Mouse (Mus musculus): ENCODE measurements at regions not wholly inside any gene's neighbourhood (a gene's known extent, or its start where the extent isn't known, plus 50 kb on each side); places are given as distances from the start of the nearest gene placed in this dataset.

GRCm38 (mm10) chr4:131056293-131056692 is 112.1 kb downstream of the Matn1 start:
- Histone ChIP-seq H3K27me3 (ENCODE audit: control insufficient read depth, insufficient read depth, low read depth, low read length) (no peaks in the 10 kb centered on the region), H3K4me1 (ENCODE audit: control insufficient read depth, insufficient read depth, low read length) (0 out of 2 replicates have a peak, but pooled peaks cover 3% of the 10 kb centered on the region), H3K4me2 (ENCODE audit: low read length) (no peak overlapping the region), H3K9ac (ENCODE audit: low read depth, low read length) (no peak overlapping the region), H3K9me3 (replicated peaks; ENCODE audit: control insufficient read depth, low read length, poor library complexity, severe bottlenecking) (peaks cover 10% of the 10 kb centered on the region), H3K4me3 (ENCODE audit: low read depth, low read length) (no peak overlapping the region), H3K36me3 (ENCODE audit: control insufficient read depth, insufficient read depth, low read length) (no peaks in the 10 kb centered on the region), H3K27ac (ENCODE audit: low read length) (no peak overlapping the region)
- 97% methylated on average over 3 of the region's 3 CpGs for WGBS
- no peak for ATAC-seq

- ATAC-seq, result no peak
- 56% methylated on average over 7 of the region's 7 CpGs for WGBS
These were observed 115.4 kb downstream of the Matn1 start for GRCm38 (mm10) chr4:131059572-131059971.

GRCm38 (mm10) chr4:131060191-131060680 is 116.1 kb downstream of the Matn1 start:
- H3K4me2 ChIP-seq (ENCODE audit: low read length), result no peak overlapping the region
- no peaks in the 10 kb centered on the region for H3K36me3 ChIP-seq (ENCODE audit: control insufficient read depth, insufficient read depth, low read length)
- H3K27me3 ChIP-seq (ENCODE audit: control insufficient read depth, insufficient read depth, low read depth, low read length), result no peaks in the 10 kb centered on the region
- ATAC-seq, result no peak
- no peak overlapping the region for H3K27ac ChIP-seq (ENCODE audit: low read length)
- no peak overlapping the region for H3K4me3 ChIP-seq (ENCODE audit: low read depth, low read length)
- 57% methylated on average over 1 of the region's 1 CpGs for WGBS
- H3K9me3 ChIP-seq (replicated peaks; ENCODE audit: control insufficient read depth, low read length, poor library complexity, severe bottlenecking), result no peaks in the 10 kb centered on the region
- H3K9ac ChIP-seq (ENCODE audit: low read depth, low read length), result no peak overlapping the region
- H3K4me1 ChIP-seq (ENCODE audit: control insufficient read depth, insufficient read depth, low read length), result 0 out of 2 replicates have a peak, but pooled peaks cover 3% of the 10 kb centered on the region

More at GRCm38 (mm10) chr4:131059572-131059971, 115.4 kb downstream of the Matn1 start:
- Histone ChIP-seq H3K4me1 (ENCODE audit: control insufficient read depth, insufficient read depth, low read length) (0 out of 2 replicates have a peak, but pooled peaks cover 3% of the 10 kb centered on the region), H3K36me3 (ENCODE audit: control insufficient read depth, insufficient read depth, low read length) (no peaks in the 10 kb centered on the region), H3K27ac (ENCODE audit: low read length) (no peak overlapping the region), H3K27me3 (ENCODE audit: control insufficient read depth, insufficient read depth, low read depth, low read length) (no peaks in the 10 kb centered on the region), H3K9me3 (replicated peaks; ENCODE audit: control insufficient read depth, low read length, poor library complexity, severe bottlenecking) (peaks cover under 1% of the 10 kb centered on the region; the same call in 1 of the 2 replicates), H3K9ac (ENCODE audit: low read depth, low read length) (no peak overlapping the region), H3K4me3 (ENCODE audit: low read depth, low read length) (no peak overlapping the region), H3K4me2 (ENCODE audit: low read length) (no peak overlapping the region)

GRCm38 (mm10) chr4:131060706-131061105 is 116.5 kb downstream of the Matn1 start:
- Histone ChIP-seq H3K4me3 (ENCODE audit: low read depth, low read length) (no peak overlapping the region), H3K27me3 (ENCODE audit: control insufficient read depth, insufficient read depth, low read depth, low read length) (no peaks in the 10 kb centered on the region), H3K27ac (ENCODE audit: low read length) (no peak overlapping the region), H3K4me1 (ENCODE audit: control insufficient read depth, insufficient read depth, low read length) (0 out of 2 replicates have a peak, but pooled peaks cover 3% of the 10 kb centered on the region), H3K9me3 (replicated peaks; ENCODE audit: control insufficient read depth, low read length, poor library complexity, severe bottlenecking) (no peaks in the 10 kb centered on the region), H3K36me3 (ENCODE audit: control insufficient read depth, insufficient read depth, low read length) (no peaks in the 10 kb centered on the region), H3K4me2 (ENCODE audit: low read length) (no peak overlapping the region), H3K9ac (ENCODE audit: low read depth, low read length) (no peak overlapping the region)
- no peak for ATAC-seq
- WGBS, result 10% methylated on average over 2 of the region's 2 CpGs

GRCm38 (mm10) chr4:131062592-131062991 is 118.4 kb downstream of the Matn1 start:
- Histone ChIP-seq H3K9ac (ENCODE audit: low read depth, low read length) (no peak overlapping the region), H3K9me3 (replicated peaks; ENCODE audit: control insufficient read depth, low read length, poor library complexity, severe bottlenecking) (no peaks in the 10 kb centered on the region), H3K4me1 (ENCODE audit: control insufficient read depth, insufficient read depth, low read length) (peaks cover 10% of the 10 kb centered on the region), H3K27me3 (ENCODE audit: control insufficient read depth, insufficient read depth, low read depth, low read length) (no peaks in the 10 kb centered on the region), H3K27ac (ENCODE audit: low read length) (no peak overlapping the region), H3K36me3 (ENCODE audit: control insufficient read depth, insufficient read depth, low read length) (no peaks in the 10 kb centered on the region), H3K4me2 (ENCODE audit: low read length) (no peak overlapping the region), H3K4me3 (ENCODE audit: low read depth, low read length) (no peak overlapping the region)
- no peak for ATAC-seq
- 88% methylated on average over 4 of the region's 4 CpGs for WGBS

- WGBS, result 13% methylated on average over 8 of the region's 8 CpGs
- no peaks in the 10 kb centered on the region for H3K36me3 ChIP-seq (ENCODE audit: control insufficient read depth, insufficient read depth, low read length)
- ATAC-seq, result peak; percentile 93
- H3K4me2 ChIP-seq (ENCODE audit: low read length), result no peak overlapping the region
- no peaks in the 10 kb centered on the region for H3K9me3 ChIP-seq (replicated peaks; ENCODE audit: control insufficient read depth, low read length, poor library complexity, severe bottlenecking)
- no peaks in the 10 kb centered on the region for H3K27me3 ChIP-seq (ENCODE audit: control insufficient read depth, insufficient read depth, low read depth, low read length)
- peak overlapping the region; percentile 60 for H3K27ac ChIP-seq (ENCODE audit: low read length)
- H3K4me1 ChIP-seq (ENCODE audit: control insufficient read depth, insufficient read depth, low read length), result peaks cover 7% of the 10 kb centered on the region
- H3K9ac ChIP-seq (ENCODE audit: low read depth, low read length), result no peak overlapping the region
- H3K4me3 ChIP-seq (ENCODE audit: low read depth, low read length), result no peak overlapping the region
These were observed 122.2 kb downstream of the Matn1 start for GRCm38 (mm10) chr4:131066186-131066939.

- Histone ChIP-seq H3K4me3 (ENCODE audit: low read depth, low read length) (no peak overlapping the region), H3K4me2 (ENCODE audit: low read length) (no peak overlapping the region), H3K9ac (ENCODE audit: low read depth, low read length) (no peak overlapping the region), H3K27ac (ENCODE audit: low read length) (no peak overlapping the region), H3K4me1 (ENCODE audit: control insufficient read depth, insufficient read depth, low read length) (peaks cover 7% of the 10 kb centered on the region), H3K9me3 (replicated peaks; ENCODE audit: control insufficient read depth, low read length, poor library complexity, severe bottlenecking) (0 out of 2 replicates have a peak, but pooled peaks cover 1% of the 10 kb centered on the region), H3K27me3 (ENCODE audit: control insufficient read depth, insufficient read depth, low read depth, low read length) (no peaks in the 10 kb centered on the region), H3K36me3 (ENCODE audit: control insufficient read depth, insufficient read depth, low read length) (no peaks in the 10 kb centered on the region)
- ATAC-seq, result no peak
These were observed 126.4 kb downstream of the Matn1 start for GRCm38 (mm10) chr4:131070566-131070965.

GRCm38 (mm10) chr4:131072623-131073022 is 128.4 kb downstream of the Matn1 start:
- Histone ChIP-seq H3K4me3 (ENCODE audit: low read depth, low read length) (no peak overlapping the region), H3K27me3 (ENCODE audit: control insufficient read depth, insufficient read depth, low read depth, low read length) (no peaks in the 10 kb centered on the region), H3K36me3 (ENCODE audit: control insufficient read depth, insufficient read depth, low read length) (no peaks in the 10 kb centered on the region), H3K9ac (ENCODE audit: low read depth, low read length) (no peak overlapping the region), H3K4me2 (ENCODE audit: low read length) (no peak overlapping the region), H3K27ac (ENCODE audit: low read length) (no peak overlapping the region), H3K4me1 (ENCODE audit: control insufficient read depth, insufficient read depth, low read length) (no peaks in the 10 kb centered on the region), H3K9me3 (replicated peaks; ENCODE audit: control insufficient read depth, low read length, poor library complexity, severe bottlenecking) (peaks cover 6% of the 10 kb centered on the region; the same call in 1 of the 2 replicates)
- no peak for ATAC-seq
- 88% methylated on average over 2 of the region's 2 CpGs for whole genome bisulfite sequencing

- no peaks in the 10 kb centered on the region for H3K27me3 ChIP-seq (ENCODE audit: control insufficient read depth, insufficient read depth, low read depth, low read length)
- H3K9me3 ChIP-seq (replicated peaks; ENCODE audit: control insufficient read depth, low read length, poor library complexity, severe bottlenecking), result peaks cover 6% of the 10 kb centered on the region; the same call in 1 of the 2 replicates
- no peak overlapping the region for H3K9ac ChIP-seq (ENCODE audit: low read depth, low read length)
- H3K36me3 ChIP-seq (ENCODE audit: control insufficient read depth, insufficient read depth, low read length), result no peaks in the 10 kb centered on the region
- H3K4me3 ChIP-seq (ENCODE audit: low read depth, low read length), result no peak overlapping the region
- H3K4me1 ChIP-seq (ENCODE audit: control insufficient read depth, insufficient read depth, low read length), result 0 out of 2 replicates have a peak, but pooled peaks cover 3% of the 10 kb centered on the region
- H3K27ac ChIP-seq (ENCODE audit: low read length), result no peak overlapping the region
- H3K4me2 ChIP-seq (ENCODE audit: low read length), result no peak overlapping the region
- ATAC-seq, result no peak
- WGBS, result 52% methylated on average over 8 of the region's 8 CpGs
These were observed 129.2 kb downstream of the Matn1 start for GRCm38 (mm10) chr4:131073420-131073819.
